Mouse (Mus musculus): ENCODE results near the gene Reln. TPM values are rescaled to one million over a fixed set of nuclear protein-coding genes. Genes with fewer than 3 reads are reported as not detected.

The Reln gene
- polyA plus RNA-seq, 1 experiment from 2014 or later, result 10.6 TPM

DNA sequence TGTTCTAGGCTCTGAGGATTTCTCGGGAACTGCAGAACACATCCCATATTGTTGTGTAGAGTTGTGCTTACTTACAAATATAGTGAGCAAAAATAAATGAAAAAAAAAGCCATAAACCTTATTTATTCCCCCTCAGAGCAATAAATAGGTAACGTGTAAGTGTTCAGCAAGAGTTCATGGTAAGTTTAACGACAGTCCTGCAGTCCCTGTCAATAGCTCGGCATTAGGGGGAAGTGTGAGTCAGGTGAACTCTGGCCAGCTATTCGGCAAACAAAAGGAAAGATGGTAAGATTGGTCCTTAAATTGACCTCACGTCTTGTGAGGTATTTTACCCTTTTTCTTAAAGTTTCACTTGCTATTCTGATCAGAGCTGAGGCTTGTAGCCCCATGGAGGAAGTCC, 497.1 kb downstream of the Reln start:
- H3K36me3 ChIP-seq (ENCODE audit: control insufficient read depth, insufficient read depth, low read length), result no peaks in the 10 kb centered on the region
- no peak overlapping the region for H3K4me3 ChIP-seq (ENCODE audit: low read depth, low read length)
- 83% methylated on average over 6 of the region's 6 CpGs for WGBS
- DNase-seq (ENCODE audit: low spot score), result no peak
- no peak for ATAC-seq (ENCODE audit: low FRiP score)
- no peak overlapping the region for H3K4me2 ChIP-seq (replicated peaks; ENCODE audit: low read depth, low read length)
- H3K4me1 ChIP-seq (replicated peaks; ENCODE audit: control insufficient read depth, insufficient read depth, low read length), result no peaks in the 10 kb centered on the region
- H3K9me3 ChIP-seq (ENCODE audit: control insufficient read depth, low read length), result no peaks in the 10 kb centered on the region
- H3K9ac ChIP-seq (ENCODE audit: low read depth, low read length), result no peak overlapping the region
- H3K27ac ChIP-seq (ENCODE audit: low read depth, low read length), result no peak overlapping the region
- H3K27me3 ChIP-seq (ENCODE audit: control insufficient read depth, insufficient read depth, low read length), result no peaks in the 10 kb centered on the region

DNA sequence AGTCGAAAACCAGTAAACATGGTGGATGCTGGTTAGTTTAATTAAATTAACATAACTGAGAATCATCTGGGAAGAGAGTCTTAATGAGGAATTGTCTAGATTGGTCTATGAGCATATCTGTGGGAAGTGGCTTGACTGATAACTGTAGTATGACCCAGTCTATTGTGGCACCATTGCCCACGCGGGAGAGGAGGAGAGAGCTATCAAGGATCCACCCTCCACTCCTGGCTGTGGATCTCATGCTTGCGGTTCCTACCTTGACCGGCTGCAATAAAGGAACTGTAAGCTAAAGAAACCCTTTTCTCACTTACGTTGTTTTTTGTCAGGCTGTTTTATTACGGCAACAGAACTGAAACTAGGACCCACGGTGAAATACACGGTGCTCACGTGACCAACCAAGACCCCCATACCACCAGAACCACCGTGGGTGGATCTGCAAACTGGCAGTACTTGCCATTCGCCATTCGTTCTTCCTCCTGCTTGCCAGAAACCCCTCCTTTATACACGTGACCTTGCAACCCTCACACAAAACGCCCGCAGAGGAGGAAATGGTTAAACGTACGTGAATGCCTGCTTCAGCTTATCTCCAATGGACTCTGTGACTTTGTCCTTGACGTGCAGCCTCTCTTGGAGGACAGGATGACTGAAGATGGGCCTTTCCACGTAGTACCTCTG, 497.7 kb downstream of the Reln start:
- H3K36me3 ChIP-seq (ENCODE audit: control insufficient read depth, insufficient read depth, low read length), result no peaks in the 10 kb centered on the region
- H3K9ac ChIP-seq (ENCODE audit: low read depth, low read length), result no peak overlapping the region
- no peaks in the 10 kb centered on the region for H3K27me3 ChIP-seq (ENCODE audit: control insufficient read depth, insufficient read depth, low read length)
- no peak overlapping the region for H3K4me2 ChIP-seq (replicated peaks; ENCODE audit: low read depth, low read length)
- no peaks in the 10 kb centered on the region for H3K9me3 ChIP-seq (ENCODE audit: control insufficient read depth, low read length)
- no peak overlapping the region for H3K4me3 ChIP-seq (ENCODE audit: low read depth, low read length)
- whole genome bisulfite sequencing, result 88% methylated on average over 20 of the region's 20 CpGs
- ATAC-seq (ENCODE audit: low FRiP score) (no peak), DNase-seq (ENCODE audit: low spot score) (no peak)
- no peaks in the 10 kb centered on the region for H3K4me1 ChIP-seq (replicated peaks; ENCODE audit: control insufficient read depth, insufficient read depth, low read length)
- H3K27ac ChIP-seq (ENCODE audit: low read depth, low read length), result no peak overlapping the region

DNA sequence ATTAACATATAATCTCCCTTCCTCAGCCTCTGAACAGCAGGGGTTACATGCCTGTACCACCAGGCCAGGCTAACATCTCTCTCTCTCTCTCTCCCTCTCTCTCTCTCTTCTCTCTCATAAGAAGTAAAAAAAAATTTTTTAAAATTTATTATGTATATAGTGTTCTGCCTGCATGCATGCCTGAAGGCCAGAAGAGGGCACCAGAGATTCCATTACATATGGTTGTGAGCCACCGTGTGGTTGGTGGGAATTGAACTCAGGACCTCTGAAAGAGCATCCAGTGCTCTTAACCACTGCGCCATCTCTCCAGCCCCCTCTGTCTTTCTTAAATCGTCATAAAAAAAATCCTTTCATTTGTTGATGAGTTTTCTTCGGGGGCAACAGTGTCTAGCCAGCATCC, 499.8 kb downstream of the Reln start:
- DNase-seq (ENCODE audit: low spot score), result peak; percentile 18

More for the DNA sequence above, 499.8 kb downstream of the Reln start:
- ATAC-seq (ENCODE audit: low FRiP score), result no peak
- Histone ChIP-seq H3K4me1 (replicated peaks; ENCODE audit: control insufficient read depth, insufficient read depth, low read length) (no peaks in the 10 kb centered on the region), H3K9me3 (ENCODE audit: control insufficient read depth, low read length) (no peaks in the 10 kb centered on the region), H3K36me3 (ENCODE audit: control insufficient read depth, insufficient read depth, low read length) (no peaks in the 10 kb centered on the region), H3K4me3 (ENCODE audit: low read depth, low read length) (no peak overlapping the region), H3K4me2 (replicated peaks; ENCODE audit: low read depth, low read length) (no peak overlapping the region), H3K27ac (ENCODE audit: low read depth, low read length) (no peak overlapping the region), H3K9ac (ENCODE audit: low read depth, low read length) (no peak overlapping the region), H3K27me3 (ENCODE audit: control insufficient read depth, insufficient read depth, low read length) (no peaks in the 10 kb centered on the region)
- 77% methylated on average over 4 of the region's 4 CpGs for WGBS

Other genes starting within 250 kb of the Reln start
- gene Orc5, start 205.7 kb upstream of the Reln start, polyA plus RNA-seq (2014; fragmentation: Nextera tagmentation; extraction: Ambion mirVana), result 46.7 and 48.2 TPM in 2 replicates

All from hindbrain, embryonic 11.5 days (tissue).